Mouse (Mus musculus) forebrain, postnatal 0 days (tissue): ENCODE data around the gene Rad51b. TPM values are rescaled to one million over a fixed set of nuclear protein-coding genes. Genes with fewer than 3 reads are reported as not detected.

Experiments
- ATAC-seq: fragments of 200-750 bp; cut with Nextera tagmentation; 2 replicates; pipeline ENCODE4 v1.8.0; 2017; ENCODE audit warnings: mild to moderate bottlenecking, moderate library complexity
- DNase-seq: peaks from one replicate; pipeline ENCODE4 v3.0.0-alpha.2; 2015
- H3K27ac ChIP-seq: fragments of 300-500 bp; sonication (generic); 2 replicates; pipeline ENCODE4 v1.5.1; 2014; ENCODE audit warnings: low read depth, mild to moderate bottlenecking, antibody characterized with exemption, low read length, moderate library complexity, mixed read lengths
- H3K27me3 ChIP-seq: fragments of 300-500 bp; sonication (generic); 2 replicates; pipeline ENCODE4 v1.6.1; 2014; ENCODE audit warnings: mild to moderate bottlenecking, low read length, mixed read lengths; ENCODE audit not compliant: insufficient read depth
- H3K36me3 ChIP-seq: fragments of 300-500 bp; sonication (generic); 2 replicates; pipeline ENCODE4 v1.6.1; 2014; ENCODE audit warnings: mild to moderate bottlenecking, moderate library complexity; ENCODE audit not compliant: insufficient read depth
- H3K4me1 ChIP-seq: fragments of 300-500 bp; sonication (generic); 2 replicates; pipeline ENCODE4 v1.6.1; 2014; ENCODE audit warnings: antibody characterized with exemption; ENCODE audit not compliant: insufficient read depth
- H3K4me2 ChIP-seq: fragments of 300-500 bp; sonication (generic); 2 replicates; pipeline ENCODE4 v1.6.1; 2014; ENCODE audit warnings: low read depth, mild to moderate bottlenecking, moderate library complexity
- H3K4me3 ChIP-seq: fragments of 300-500 bp; sonication (generic); 2 replicates; pipeline ENCODE4 v1.5.1; 2014; ENCODE audit warnings: low read depth, low read length, mixed read lengths
- H3K9ac ChIP-seq: fragments of 300-500 bp; sonication (generic); 2 replicates; pipeline ENCODE4 v1.6.1; 2014; ENCODE audit warnings: mild to moderate bottlenecking
- H3K9me3 ChIP-seq: fragments of 300-500 bp; sonication (generic); 2 replicates; pipeline ENCODE4 v1.6.1; 2016; ENCODE audit warnings: low read length
- CTCF ChIP-seq: sonication (generic); IDR thresholded peaks from 2 replicates; pipeline ENCODE4 v1.5.1; 2016; ENCODE audit warnings: antibody characterized with exemption, control low read depth, low read depth
- WGBS: fragments of 180-500 bp; shearing (Covaris S2); extraction: QIAGEN DNeasy Blood & Tissue Kit; methylation state at CpG from one replicate; pipeline ENCODE4 v1.1.7; 2014; 5-methylcytosine and 5-hydroxymethylcytosine counted together
- polyA plus RNA-seq: library from polyadenylated mRNA; unstranded; fragments of >200 nt; fragmentation: Nextera tagmentation; extraction: Ambion mirVana; gene quantifications from 2 replicates; pipeline ENCODE4 v1.2.1, GENCODE M21; 2015
- total RNA-seq: library from RNA; depleted of rRNA; stranded (reverse); fragments of >200 nt; gene quantifications from 2 replicates; pipeline ENCODE4 v1.2.3, GENCODE M21; 2014

Rad51b gene
- total and polyA plus RNA-seq, 2 experiments from 2014 or later, result 0.62 to 1.1 TPM

- Histone ChIP-seq H3K4me2 (no peak overlapping the region), H3K9me3 (no peaks in the 10 kb centered on the region), H3K4me1 (no peaks in the 10 kb centered on the region), H3K27ac (no peak overlapping the region), H3K27me3 (no peaks in the 10 kb centered on the region), H3K36me3 (no peaks in the 10 kb centered on the region), H3K4me3 (no peak overlapping the region), H3K9ac (no peak overlapping the region)
- WGBS, result 22% methylated on average over 7 of the region's 7 CpGs
- no peak for DNase-seq
- no peak for ATAC-seq
- TF ChIP-seq CTCF, result no peak
These were observed 136.8 kb downstream of the Rad51b start for GRCm38 (mm10) chr12:79433724-79434442.

DNA sequence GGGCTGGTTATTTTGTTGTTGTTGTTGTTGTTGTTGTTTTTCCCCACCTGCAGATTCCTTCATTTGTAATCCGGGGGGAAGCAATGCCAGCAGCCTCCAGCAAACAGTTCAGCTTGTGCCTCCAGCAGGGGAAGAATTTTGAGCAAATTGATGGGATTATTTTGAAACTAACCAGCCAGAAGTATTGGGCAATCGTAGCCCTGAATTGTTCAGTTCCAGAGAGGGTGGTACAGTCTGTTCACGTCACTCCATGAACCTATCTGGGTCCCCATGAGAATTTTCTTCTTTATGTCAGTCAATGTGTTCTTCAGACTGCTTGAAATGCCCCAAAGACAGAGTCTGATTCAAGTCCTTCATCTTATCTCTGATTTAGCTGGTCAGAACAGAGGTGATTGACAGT is 138.4 kb downstream of the Rad51b start:
- ATAC-seq (no peak), DNase-seq (no peak)
- H3K36me3 ChIP-seq, result no peaks in the 10 kb centered on the region
- no peaks in the 10 kb centered on the region for H3K27me3 ChIP-seq
- no peak for TF ChIP-seq CTCF
- H3K4me2 ChIP-seq, result no peak overlapping the region
- H3K4me1 ChIP-seq, result no peaks in the 10 kb centered on the region
- no peak overlapping the region for H3K9ac ChIP-seq
- no peaks in the 10 kb centered on the region for H3K9me3 ChIP-seq
- WGBS, result 73% methylated on average over 3 of the region's 3 CpGs
- H3K4me3 ChIP-seq, result no peak overlapping the region
- no peak overlapping the region for H3K27ac ChIP-seq

GRCm38 (mm10) chr12:79436035-79436434 is 139.0 kb downstream of the Rad51b start:
- ATAC-seq (no peak), DNase-seq (no peak)
- Histone ChIP-seq H3K27me3 (no peaks in the 10 kb centered on the region), H3K4me1 (no peaks in the 10 kb centered on the region), H3K4me2 (no peak overlapping the region), H3K9me3 (no peaks in the 10 kb centered on the region), H3K9ac (no peak overlapping the region), H3K27ac (no peak overlapping the region), H3K4me3 (no peak overlapping the region), H3K36me3 (no peaks in the 10 kb centered on the region)
- TF ChIP-seq CTCF, result no peak
- WGBS, result 45% methylated on average over 8 of the region's 8 CpGs

DNA sequence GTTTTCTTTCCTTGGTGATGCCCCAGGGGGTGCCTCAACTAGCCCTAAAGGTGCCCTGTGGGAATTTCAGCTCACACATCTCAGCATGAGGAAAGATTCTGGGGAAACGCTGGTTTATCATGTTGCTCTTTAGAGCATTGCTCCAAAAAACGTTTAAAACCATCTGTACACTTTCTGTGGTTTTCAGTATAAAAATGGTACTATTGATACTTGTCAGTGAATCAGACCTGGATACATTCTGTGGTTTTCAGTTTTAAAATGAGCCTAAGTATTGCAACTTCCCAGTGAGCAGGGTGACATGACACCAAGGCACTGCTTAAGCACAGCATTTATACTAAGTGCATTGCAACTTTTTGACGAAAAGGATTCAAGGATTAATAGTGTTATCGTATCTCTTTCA is 139.8 kb downstream of the Rad51b start:
- no peak overlapping the region for H3K4me2 ChIP-seq
- no peaks in the 10 kb centered on the region for H3K4me1 ChIP-seq
- no peak for TF ChIP-seq CTCF
- no peaks in the 10 kb centered on the region for H3K27me3 ChIP-seq
- no peak overlapping the region for H3K4me3 ChIP-seq
- no peak overlapping the region for H3K9ac ChIP-seq
- no peak overlapping the region for H3K27ac ChIP-seq
- DNase-seq (no peak), ATAC-seq (no peak)
- WGBS, result 66% methylated on average over 4 of the region's 4 CpGs
- no peaks in the 10 kb centered on the region for H3K9me3 ChIP-seq
- no peaks in the 10 kb centered on the region for H3K36me3 ChIP-seq

- no peak overlapping the region for H3K27ac ChIP-seq
- no peaks in the 10 kb centered on the region for H3K9me3 ChIP-seq
- no peak for TF ChIP-seq CTCF
- no peaks in the 10 kb centered on the region for H3K27me3 ChIP-seq
- DNase-seq (no peak), ATAC-seq (no peak)
- H3K36me3 ChIP-seq, result no peaks in the 10 kb centered on the region
- WGBS, result 85% methylated on average over 3 of the region's 3 CpGs
- no peaks in the 10 kb centered on the region for H3K4me1 ChIP-seq
- no peak overlapping the region for H3K4me3 ChIP-seq
- no peak overlapping the region for H3K4me2 ChIP-seq
- no peak overlapping the region for H3K9ac ChIP-seq
These were observed 140.5 kb downstream of the Rad51b start for GRCm38 (mm10) chr12:79437572-79437971.

GRCm38 (mm10) chr12:79439961-79440360 is 142.9 kb downstream of the Rad51b start:
- Histone ChIP-seq H3K4me3 (no peak overlapping the region), H3K4me1 (no peaks in the 10 kb centered on the region), H3K27me3 (no peaks in the 10 kb centered on the region), H3K27ac (no peak overlapping the region), H3K4me2 (no peak overlapping the region), H3K9me3 (no peaks in the 10 kb centered on the region), H3K9ac (no peak overlapping the region), H3K36me3 (no peaks in the 10 kb centered on the region)
- ATAC-seq, result no peak
- TF ChIP-seq CTCF, result no peak
- 94% methylated on average over 6 of the region's 6 CpGs for WGBS
- DNase-seq, result no peak

- no peaks in the 10 kb centered on the region for H3K4me1 ChIP-seq
- 79% methylated on average over 12 of the region's 12 CpGs for WGBS
- no peak overlapping the region for H3K9ac ChIP-seq
- no peak overlapping the region for H3K4me3 ChIP-seq
- no peak overlapping the region for H3K4me2 ChIP-seq
- TF ChIP-seq CTCF, result no peak
- no peaks in the 10 kb centered on the region for H3K9me3 ChIP-seq
- DNase-seq (no peak), ATAC-seq (no peak)
- no peak overlapping the region for H3K27ac ChIP-seq
- no peaks in the 10 kb centered on the region for H3K36me3 ChIP-seq
- no peaks in the 10 kb centered on the region for H3K27me3 ChIP-seq
These were observed 144.3 kb downstream of the Rad51b start for GRCm38 (mm10) chr12:79441210-79442005.
